22 mouse cellular contexts compared by ENCODE assay signal in the genomic region with DNA sequence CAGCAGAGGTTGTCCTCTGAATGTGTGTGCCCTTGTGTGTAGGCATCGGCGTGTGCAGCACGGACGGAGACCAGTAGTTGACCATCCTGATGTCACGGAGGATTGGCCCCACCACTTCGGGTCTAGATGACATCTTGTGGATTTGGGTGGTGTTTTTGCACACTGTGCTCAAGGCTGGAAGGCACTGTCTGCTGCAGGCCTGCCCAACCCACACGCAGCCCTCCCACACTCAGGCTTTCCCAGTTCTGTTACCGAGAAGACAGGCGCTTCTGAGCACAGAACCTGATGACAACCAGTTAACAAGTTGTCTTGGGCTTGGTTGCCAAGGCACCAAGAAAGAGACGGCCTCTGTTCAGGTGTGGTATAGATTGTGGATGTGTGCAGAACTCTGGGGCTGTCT.
A peak's percentile ranks its signal among the peaks of the same experiment; 100 is the strongest.
DNase-seq lines count a peak whose midpoint lies in the region; TF ChIP-seq lines count a peak whose summit lies in the region.
"Had no signal": no experiment of that assay in that cellular context is flagged by ENCODE, and none has a peak within 500 bp of the region (broad histone marks: within the 10 kb centered on the region; RNA-seq: fewer than 3 reads in every experiment).

No protein-coding gene starts in this region.

- H3K4me3 ChIP-seq in gastrocnemius, adult 2 months: no peak overlapping the region
- no peak overlapping the region for H3K4me3 ChIP-seq in lung, adult 2 months (replicated peaks; ENCODE audit: extremely low read depth, low read depth, low read length)
- H3K4me3 ChIP-seq in thymus, adult 2 months (ENCODE audit: control insufficient read depth, insufficient read depth, low read length): no peak overlapping the region
- H3K4me3 ChIP-seq: embryonic facial prominence, embryonic 10.5 days; erythroblast, embryonic 14.5 days; forebrain, embryonic 15.5 days; hindbrain, embryonic 13.5 days; liver, embryonic 15.5 days; neural tube, embryonic 12.5 days; stomach, embryonic 15.5 days had no signal

- WGBS in lung, adult 2 months: 89% methylated on average over 10 of the region's 10 CpGs
- 91% methylated on average over 10 of the region's 10 CpGs for WGBS in thymus, adult 2 months

- no peak for TF ChIP-seq CTCF in gastrocnemius, adult 2 months (IDR thresholded peaks at IDR 0.05)
- TF ChIP-seq CTCF in lung, adult 2 months (IDR thresholded peaks at IDR 0.05; ENCODE audit: insufficient read depth, low read length): no peak
- no peak for TF ChIP-seq CTCF in thymus, adult 2 months (IDR thresholded peaks at IDR 0.05; ENCODE audit: borderline replicate concordance, control insufficient read depth, extremely low read depth, insufficient read depth, low read length, poor library complexity)

- intact Hi-C loops in left cerebral cortex, postnatal 4 days (cut with DNase I): no loop called here
- intact Hi-C loops in left cerebral cortex, postnatal 25 days (cut with DNase I): loop anchor here (1.0 kb wide), 1 partner anchor 39 kb away; no protein-coding TSS in a partner anchor
- intact Hi-C loops in gastrocnemius, adult 2 months (cut with DNase I): loop anchor here (10.0 kb wide), 1 partner anchor 74 kb away; no protein-coding TSS in a partner anchor

- H3K27me3 ChIP-seq in thymus, adult 2 months (ENCODE audit: control insufficient read depth, insufficient read depth, low read length): no peaks in the 10 kb centered on the region
- H3K27me3 ChIP-seq: forebrain, embryonic 15.5 days; liver, embryonic 15.5 days; neural tube, embryonic 12.5 days; stomach, embryonic 15.5 days had no signal

- no peak overlapping the region for H3K27ac ChIP-seq in gastrocnemius, adult 2 months
- no peak overlapping the region for H3K27ac ChIP-seq in thymus, adult 2 months (ENCODE audit: control insufficient read depth, insufficient read depth, low read length)
- H3K27ac ChIP-seq: embryonic facial prominence, embryonic 10.5 days; forebrain, embryonic 15.5 days; hindbrain, embryonic 13.5 days; liver, embryonic 15.5 days; neural tube, embryonic 12.5 days; stomach, embryonic 15.5 days had no signal

- peak; percentile 79 for DNase-seq in left cerebral cortex, adult 11 months (ENCODE audit: low spot score)
- no peak for DNase-seq in left cerebral cortex, postnatal 4 days
- peak; percentile 60 to 65 for DNase-seq in layer of hippocampus, adult 8-10 months (ENCODE audit: low spot score in 2 of 2)
- peak; percentile 77 to 93 for DNase-seq in left cerebral cortex, postnatal 25 days (ENCODE audit: low spot score in 2 of 2)
- DNase-seq in gastrocnemius, adult 2 months: no peak
- no peak for DNase-seq in lung, adult 2 months
- DNase-seq in thymus, adult 2 months: no peak
- DNase-seq: adrenal gland, adult 8-10 months; cerebellum, adult 11 months; cerebellum, postnatal 25 days; gastrocnemius, postnatal 36 days; kidney, adult 9 months; lung, postnatal 10 days; spleen, adult 18-20 months; thymus, postnatal 25 days had no signal

- no peak for TF ChIP-seq POLR2A in lung, adult 2 months (IDR thresholded peaks at IDR 0.05; ENCODE audit: borderline replicate concordance, extremely low read depth, low read depth, low read length)
- TF ChIP-seq POLR2A in thymus, adult 2 months (IDR thresholded peaks at IDR 0.05; ENCODE audit: control insufficient read depth, extremely low read depth, insufficient read depth, low read length, poor library complexity): no peak

- no peaks in the 10 kb centered on the region for H3K36me3 ChIP-seq in thymus, adult 2 months (ENCODE audit: control insufficient read depth, insufficient read depth, low read length)
- H3K36me3 ChIP-seq: embryonic facial prominence, embryonic 10.5 days; forebrain, embryonic 15.5 days; hindbrain, embryonic 13.5 days; liver, embryonic 15.5 days; neural tube, embryonic 12.5 days; stomach, embryonic 15.5 days had no signal

- H3K4me1 ChIP-seq in lung, adult 2 months (ENCODE audit: control insufficient read depth, insufficient read depth, low read length): no peaks in the 10 kb centered on the region
- H3K4me1 ChIP-seq in thymus, adult 2 months (replicated peaks; ENCODE audit: control insufficient read depth, insufficient read depth, low read length): no peaks in the 10 kb centered on the region
- H3K4me1 ChIP-seq: liver, embryonic 15.5 days; neural tube, embryonic 12.5 days; stomach, embryonic 15.5 days had no signal

Comparison
In these comparisons a context has a peak if more than half of its experiments do, and no peak if none do; other contexts are left out.
1. DNase-seq: peak in left cerebral cortex, adult 11 months (single experiment), layer of hippocampus, adult 8-10 months (2 of 2) and left cerebral cortex, postnatal 25 days (2 of 2); none in left cerebral cortex, postnatal 4 days (single experiment), gastrocnemius, adult 2 months (single experiment), lung, adult 2 months (single experiment) and thymus, adult 2 months (single experiment).